Mouse (Mus musculus) erythroblast, adult 5-6 weeks (primary cell): ENCODE data around the gene Rpl26. TPM values are rescaled to one million over a fixed set of nuclear protein-coding genes. Genes with fewer than 3 reads are reported as not detected.
A peak's percentile ranks its signal among the peaks of the same experiment; 100 is the strongest.

Experiments used
- ATAC-seq: replicated peaks from 2 replicates; pipeline ENCODE4 v1.8.0; 2016; ENCODE audit warnings: moderate number of reproducible peaks, mild to moderate bottlenecking, moderate TSS enrichment, inconsistent platforms; ENCODE audit not compliant: poor library complexity, low FRiP score, severe bottlenecking
- total RNA-seq, 2 experiments: library from RNA; stranded (forward) in 1 of 2; stranded (reverse) in 1 of 2; fragments of 150-400 nt in 1 of 2; fragments of 200-764, 138-1000 nt in 1 of 2; gene quantifications; 2 replicates each; pipeline versions ENCODE4 v1.2.3 to v1.2.4; 2015 to 2017; ENCODE audit warnings: low replicate concordance in 2 of 2

Rpl26 gene
- total RNA-seq, 2 experiments from 2014 or later, result 834 to 872 TPM

DNA sequence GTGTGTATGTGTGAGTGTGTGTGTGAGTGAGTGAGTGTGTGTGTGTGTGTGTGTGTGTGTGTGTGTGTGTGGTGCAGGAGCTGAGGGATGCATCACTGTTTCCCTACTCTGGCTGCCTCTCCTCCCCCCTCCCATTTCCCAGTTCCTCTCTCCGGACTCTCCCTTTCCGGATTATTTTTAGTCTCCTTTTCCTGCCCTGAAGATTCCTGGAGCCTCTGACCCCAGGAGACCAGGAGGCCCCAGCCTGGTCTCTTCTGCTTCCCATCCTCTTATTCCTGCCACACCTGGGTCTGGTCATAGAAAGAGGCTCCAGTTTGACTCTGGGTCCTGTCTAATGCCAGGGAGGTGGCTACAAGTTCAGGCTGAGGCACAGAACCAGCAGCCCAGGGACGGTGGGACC is 54.7 kb downstream of the Rpl26 start:
- ATAC-seq, result peak; percentile 8; the same call in 1 of the 2 replicates

Other genes with a start within 250 kb of the Rpl26 start
- gene Myh10, start 210.0 kb upstream of the Rpl26 start, total RNA-seq (2015; ENCODE audit: low replicate concordance), result 45.0 and 47.9 TPM in 2 replicates
- gene Myh10, start 210.0 kb upstream of the Rpl26 start, total RNA-seq (2017; ENCODE audit: low replicate concordance), result 56.5 and 72.2 TPM in 2 replicates
- 26.3 and 30.7 TPM in 2 replicates for gene Ndel1, start 29.7 kb upstream of the Rpl26 start, total RNA-seq (2015; ENCODE audit: low replicate concordance)
- gene Ndel1, start 29.7 kb upstream of the Rpl26 start, total RNA-seq (2017; ENCODE audit: low replicate concordance), result 54.4 and 55.6 TPM in 2 replicates
- not detected in 2 replicates for gene Rnf222, start 13.0 kb upstream of the Rpl26 start, total RNA-seq (2015; ENCODE audit: low replicate concordance)
- not detected in 2 replicates for gene Rnf222, start 13.0 kb upstream of the Rpl26 start, total RNA-seq (2017; ENCODE audit: low replicate concordance)
- gene Odf4, start 25.5 kb downstream of the Rpl26 start, total RNA-seq (2015; ENCODE audit: low replicate concordance), result not detected in 2 replicates
- gene Odf4, start 25.5 kb downstream of the Rpl26 start, total RNA-seq (2017; ENCODE audit: low replicate concordance), result not detected in 2 replicates
- gene Arhgef15, start 55.9 kb downstream of the Rpl26 start, total RNA-seq (2015; ENCODE audit: low replicate concordance), result not detected in 2 replicates
- not detected in 2 replicates for gene Arhgef15, start 55.9 kb downstream of the Rpl26 start, total RNA-seq (2017; ENCODE audit: low replicate concordance)
- 0.84 and 8.3 TPM in 2 replicates for gene Slc25a35, start 66.5 kb downstream of the Rpl26 start, total RNA-seq (2015; ENCODE audit: low replicate concordance)
- gene Slc25a35, start 66.5 kb downstream of the Rpl26 start, total RNA-seq (2017; ENCODE audit: low replicate concordance), result 0.94 TPM in 1 of 2 replicates, not detected in the other
- 11.5 and 18.8 TPM in 2 replicates for gene Rangrf, start 73.6 kb downstream of the Rpl26 start, total RNA-seq (2015; ENCODE audit: low replicate concordance)
- 5.0 and 16.0 TPM in 2 replicates for gene Rangrf, start 73.6 kb downstream of the Rpl26 start, total RNA-seq (2017; ENCODE audit: low replicate concordance)
- gene Pfas, start 106.9 kb downstream of the Rpl26 start, total RNA-seq (2015; ENCODE audit: low replicate concordance), result 19.6 and 51.7 TPM in 2 replicates
- gene Pfas, start 106.9 kb downstream of the Rpl26 start, total RNA-seq (2017; ENCODE audit: low replicate concordance), result 18.3 and 36.7 TPM in 2 replicates
- gene Ctc1, start 114.3 kb downstream of the Rpl26 start, total RNA-seq (2015; ENCODE audit: low replicate concordance), result 14.4 and 26.5 TPM in 2 replicates
- 6.4 and 8.9 TPM in 2 replicates for gene Ctc1, start 114.3 kb downstream of the Rpl26 start, total RNA-seq (2017; ENCODE audit: low replicate concordance)
- 32.9 and 35.3 TPM in 2 replicates for gene Aurkb, start 144.1 kb downstream of the Rpl26 start, total RNA-seq (2015; ENCODE audit: low replicate concordance)
- gene Aurkb, start 144.1 kb downstream of the Rpl26 start, total RNA-seq (2017; ENCODE audit: low replicate concordance), result 74.0 and 102 TPM in 2 replicates
- gene Borcs6, start 158.1 kb downstream of the Rpl26 start, total RNA-seq (2015; ENCODE audit: low replicate concordance), result 2.5 and 3.1 TPM in 2 replicates
- gene Borcs6, start 158.1 kb downstream of the Rpl26 start, total RNA-seq (2017; ENCODE audit: low replicate concordance), result 1.0 and 4.7 TPM in 2 replicates
- 2.3 and 6.1 TPM in 2 replicates for gene Tmem107, start 169.2 kb downstream of the Rpl26 start, total RNA-seq (2015; ENCODE audit: low replicate concordance)
- 2.9 and 3.9 TPM in 2 replicates for gene Tmem107, start 169.2 kb downstream of the Rpl26 start, total RNA-seq (2017; ENCODE audit: low replicate concordance)
- 50.3 and 58.7 TPM in 2 replicates for gene Vamp2, start 186.9 kb downstream of the Rpl26 start, total RNA-seq (2015; ENCODE audit: low replicate concordance)
- 12.4 and 17.8 TPM in 2 replicates for gene Vamp2, start 186.9 kb downstream of the Rpl26 start, total RNA-seq (2017; ENCODE audit: low replicate concordance)
- 2.3 and 3.1 TPM in 2 replicates for gene Per1, start 193.6 kb downstream of the Rpl26 start, total RNA-seq (2015; ENCODE audit: low replicate concordance)
- gene Per1, start 193.6 kb downstream of the Rpl26 start, total RNA-seq (2017; ENCODE audit: low replicate concordance), result 1.7 and 1.9 TPM in 2 replicates
- gene Hes7, start 218.8 kb downstream of the Rpl26 start, total RNA-seq (2015; ENCODE audit: low replicate concordance), result not detected in 2 replicates
- not detected in 2 replicates for gene Hes7, start 218.8 kb downstream of the Rpl26 start, total RNA-seq (2017; ENCODE audit: low replicate concordance)
- not detected in 2 replicates for gene 9130213A22Rik, start 221.0 kb downstream of the Rpl26 start, total RNA-seq (2015; ENCODE audit: low replicate concordance)
- not detected in 2 replicates for gene 9130213A22Rik, start 221.0 kb downstream of the Rpl26 start, total RNA-seq (2017; ENCODE audit: low replicate concordance)
- not detected in 2 replicates for gene Aloxe3, start 224.3 kb downstream of the Rpl26 start, total RNA-seq (2015; ENCODE audit: low replicate concordance)
- 0.51 TPM in 1 of 2 replicates, not detected in the other for gene Aloxe3, start 224.3 kb downstream of the Rpl26 start, total RNA-seq (2017; ENCODE audit: low replicate concordance)